Comparison of ENCODE assay signal across 9 mouse cellular contexts in genomic region chr1:125441679-125442078, GRCm38 (mm10). TPM values are rescaled to one million over a fixed set of nuclear protein-coding genes. Genes with fewer than 3 reads are reported as not detected.
DNase-seq lines count a peak whose midpoint lies in the region; ATAC-seq lines count a peak whose summit lies in the region.
"Had no signal": no experiment of that assay in that cellular context is flagged by ENCODE, and none has a peak within 500 bp of the region (broad histone marks: within the 10 kb centered on the region; RNA-seq: fewer than 3 reads in every experiment).

No protein-coding gene starts in this region.

- H3K4me3 ChIP-seq in liver, embryonic 12.5 days, result no peak overlapping the region
- no peak overlapping the region for H3K4me3 ChIP-seq in forebrain, embryonic 13.5 days

- no peaks in the 10 kb centered on the region for H3K9me3 ChIP-seq in liver, embryonic 12.5 days (replicated peaks)
- H3K9me3 ChIP-seq in forebrain, embryonic 13.5 days (replicated peaks), result no peaks in the 10 kb centered on the region

- no peaks in the 10 kb centered on the region for H3K27me3 ChIP-seq in liver, embryonic 12.5 days (replicated peaks)
- H3K27me3 ChIP-seq in forebrain, embryonic 13.5 days, result no peaks in the 10 kb centered on the region; the same call in 1 of the 2 replicates

- peaks cover 22% of the 10 kb centered on the region; the same call in 1 of the 2 replicates for H3K4me1 ChIP-seq in liver, embryonic 12.5 days
- no peaks in the 10 kb centered on the region for H3K4me1 ChIP-seq in forebrain, embryonic 13.5 days

- 0 out of 2 replicates have a peak overlapping the region, but pooled peaks have one; percentile 27 for H3K4me2 ChIP-seq in liver, embryonic 12.5 days
- H3K4me2 ChIP-seq in forebrain, embryonic 13.5 days, result no peak overlapping the region

- H3K9ac ChIP-seq in liver, embryonic 12.5 days, result no peak overlapping the region
- H3K9ac ChIP-seq in forebrain, embryonic 13.5 days, result no peak overlapping the region

- ATAC-seq in activated CD4-positive, CD25-positive, alpha-beta regulatory T cell, adult 4 months, result peak; percentile 20
- 0 out of 2 replicates have a peak, but pooled peaks have one; percentile 48 for ATAC-seq in liver, embryonic 12.5 days
- no peak for ATAC-seq in forebrain, embryonic 13.5 days
- ATAC-seq: hindbrain, postnatal 0 days had no signal

- no peak overlapping the region for H3K27ac ChIP-seq in liver, embryonic 12.5 days
- H3K27ac ChIP-seq in forebrain, embryonic 13.5 days, result no peak overlapping the region
- H3K27ac ChIP-seq: hindbrain, postnatal 0 days had no signal

- no peaks in the 10 kb centered on the region for H3K36me3 ChIP-seq in liver, embryonic 12.5 days
- no peaks in the 10 kb centered on the region for H3K36me3 ChIP-seq in forebrain, embryonic 13.5 days (ENCODE audit: poor library complexity, severe bottlenecking)

- intact Hi-C loops in heart, postnatal 10 days (cut with DNase I), result no loop called here

- peak; percentile 94 for DNase-seq in heart, adult 11 months
- no peak for DNase-seq in heart, postnatal 10 days
- DNase-seq in natural killer cell, adult 2 months (ENCODE audit: low spot score in 2 of 2), result peak; percentile 53 to 62
- no peak for DNase-seq in embryo, embryonic 10 days (ENCODE audit: low spot score)
- no peak for DNase-seq in frontal cortex, postnatal 25 days (ENCODE audit: low spot score in 2 of 2)

- 19% methylated on average over 7 of the region's 7 CpGs for WGBS in liver, embryonic 12.5 days (ENCODE audit: insufficient replicate concordance)
- WGBS in forebrain, embryonic 13.5 days, result 86% methylated on average over 7 of the region's 7 CpGs

RNA-seq across cellular contexts. Expression of gene Actr3, which starts 6.2 kb away (rescaled TPM):
- 100 to 1,000 TPM; 270 to 287 TPM for total RNA-seq in heart, postnatal 10 days (2021)
- 100 to 1,000 TPM; 596 to 674 TPM for polyA plus RNA-seq in activated CD4-positive, CD25-positive, alpha-beta regulatory T cell, adult 4 months (2017; shearing (Covaris generic))
- 169 and 177 TPM in 2 replicates for polyA plus RNA-seq in liver, embryonic 12.5 days (2016; fragmentation: Nextera tagmentation; extraction: Ambion mirVana)
- 225 and 227 TPM in 2 replicates for polyA plus RNA-seq in forebrain, embryonic 13.5 days (2015; fragmentation: Nextera tagmentation; extraction: Ambion mirVana)

Comparison
In these comparisons a context has a peak if more than half of its experiments do, and no peak if none do; other contexts are left out.
1. DNase-seq: peak in heart, adult 11 months (single experiment) and natural killer cell, adult 2 months (2 of 2); none in heart, postnatal 10 days (0 of 2), embryo, embryonic 10 days (single experiment) and frontal cortex, postnatal 25 days (0 of 2).